Mouse (Mus musculus): Measurements from ENCODE around the gene Sptbn2. TPM values are rescaled to one million over a fixed set of nuclear protein-coding genes. Genes with fewer than 3 reads are reported as not detected.

The Sptbn2 gene
- polyA plus RNA-seq, 1 experiment from 2014 or later, result 0.75 TPM

DNA sequence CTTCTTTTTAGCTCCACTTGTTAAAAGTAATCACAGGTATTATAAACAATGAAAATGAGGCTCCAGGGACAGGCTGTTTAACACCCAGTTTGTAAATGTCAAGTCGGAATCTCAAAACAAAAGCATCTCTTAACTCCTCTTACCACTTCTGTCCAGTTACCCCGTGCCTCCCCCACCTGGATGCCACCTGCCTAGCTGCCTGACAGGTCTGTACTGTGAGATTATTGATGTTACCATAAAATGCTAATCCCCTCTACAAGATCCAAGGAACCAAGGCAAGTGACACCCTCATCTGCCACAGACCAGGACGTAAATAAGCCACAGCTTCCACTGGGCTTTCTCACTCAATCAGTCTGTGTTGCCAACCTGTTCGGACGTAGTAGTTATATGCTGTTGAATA lies 11.1 kb upstream of the Sptbn2 start:
- 62% methylated on average over 5 of the region's 5 CpGs for WGBS
- H3K9ac ChIP-seq (ENCODE audit: low read depth, low read length), result no peak overlapping the region
- no peak overlapping the region for H3K27ac ChIP-seq (ENCODE audit: low read depth, low read length)
- no peak for ATAC-seq (replicated peaks; ENCODE audit: low FRiP score)
- DNase-seq (ENCODE audit: low spot score), result no peak
- H3K36me3 ChIP-seq (ENCODE audit: control insufficient read depth, insufficient read depth, low read length), result no peaks in the 10 kb centered on the region
- H3K4me2 ChIP-seq, result no peak overlapping the region
- H3K27me3 ChIP-seq (replicated peaks; ENCODE audit: control insufficient read depth, insufficient read depth, low read length), result peaks cover 39% of the 10 kb centered on the region
- H3K9me3 ChIP-seq (ENCODE audit: control insufficient read depth, low read length), result no peaks in the 10 kb centered on the region
- no peak overlapping the region for H3K4me3 ChIP-seq (ENCODE audit: low read depth, low read length)
- H3K4me1 ChIP-seq (replicated peaks; ENCODE audit: control insufficient read depth, insufficient read depth, low read length), result no peaks in the 10 kb centered on the region

DNA sequence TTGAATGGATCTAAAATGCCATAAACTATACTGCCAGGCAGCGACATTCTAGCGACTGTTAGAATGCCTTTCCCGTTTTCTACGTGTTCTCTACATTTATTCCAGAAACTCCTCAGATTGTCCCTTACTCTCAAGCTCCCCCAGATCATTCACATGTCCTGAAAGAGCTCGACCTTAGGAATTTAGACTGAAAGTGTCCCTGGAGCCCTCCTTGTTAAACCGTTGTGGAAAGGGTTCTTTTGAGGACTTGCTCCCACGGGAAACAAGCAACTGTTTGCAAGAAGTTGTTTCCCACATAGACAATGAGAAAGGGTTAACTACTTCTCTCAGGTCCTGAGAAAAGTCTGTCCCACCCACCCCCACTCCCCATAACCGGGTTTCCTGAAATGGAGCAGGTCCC lies 10.3 kb upstream of the Sptbn2 start:
- H3K9ac ChIP-seq (ENCODE audit: low read depth, low read length), result no peak overlapping the region
- H3K4me3 ChIP-seq (ENCODE audit: low read depth, low read length), result no peak overlapping the region
- H3K27ac ChIP-seq (ENCODE audit: low read depth, low read length), result no peak overlapping the region
- H3K36me3 ChIP-seq (ENCODE audit: control insufficient read depth, insufficient read depth, low read length), result no peaks in the 10 kb centered on the region
- no peaks in the 10 kb centered on the region for H3K4me1 ChIP-seq (replicated peaks; ENCODE audit: control insufficient read depth, insufficient read depth, low read length)
- WGBS, result 71% methylated on average over 8 of the region's 8 CpGs
- no peaks in the 10 kb centered on the region for H3K9me3 ChIP-seq (ENCODE audit: control insufficient read depth, low read length)
- H3K4me2 ChIP-seq, result no peak overlapping the region
- ATAC-seq (replicated peaks; ENCODE audit: low FRiP score), result no peak
- no peak for DNase-seq (ENCODE audit: low spot score)
- H3K27me3 ChIP-seq (replicated peaks; ENCODE audit: control insufficient read depth, insufficient read depth, low read length), result peaks cover 39% of the 10 kb centered on the region

DNA sequence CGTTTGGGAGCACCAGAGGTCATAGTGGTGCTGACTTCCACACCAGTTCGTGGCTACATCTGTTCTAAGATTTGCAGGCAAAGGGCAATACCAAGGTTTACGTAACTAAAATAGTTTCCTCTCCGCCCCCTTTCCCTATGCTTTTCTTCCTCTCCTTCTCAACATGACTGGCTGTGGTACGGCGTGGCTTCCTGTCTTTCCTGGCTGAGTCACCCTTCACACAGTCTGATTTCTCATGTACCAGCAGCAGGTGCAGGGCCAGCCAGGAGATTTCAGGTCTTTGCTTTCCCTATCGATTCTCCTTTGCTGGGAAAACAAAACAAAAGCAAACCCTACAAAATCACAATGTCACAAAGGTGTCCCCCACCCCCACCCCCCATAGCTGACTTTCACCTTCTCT lies 9.7 kb upstream of the Sptbn2 start:
- Histone ChIP-seq H3K27me3 (replicated peaks; ENCODE audit: control insufficient read depth, insufficient read depth, low read length) (peaks cover 39% of the 10 kb centered on the region), H3K4me3 (ENCODE audit: low read depth, low read length) (no peak overlapping the region), H3K4me2 (no peak overlapping the region), H3K36me3 (ENCODE audit: control insufficient read depth, insufficient read depth, low read length) (no peaks in the 10 kb centered on the region), H3K27ac (ENCODE audit: low read depth, low read length) (no peak overlapping the region), H3K9me3 (ENCODE audit: control insufficient read depth, low read length) (no peaks in the 10 kb centered on the region), H3K4me1 (replicated peaks; ENCODE audit: control insufficient read depth, insufficient read depth, low read length) (no peaks in the 10 kb centered on the region), H3K9ac (ENCODE audit: low read depth, low read length) (no peak overlapping the region)
- 37% methylated on average over 7 of the region's 7 CpGs for WGBS
- DNase-seq (ENCODE audit: low spot score) (no peak), ATAC-seq (replicated peaks; ENCODE audit: low FRiP score) (no peak)

DNA sequence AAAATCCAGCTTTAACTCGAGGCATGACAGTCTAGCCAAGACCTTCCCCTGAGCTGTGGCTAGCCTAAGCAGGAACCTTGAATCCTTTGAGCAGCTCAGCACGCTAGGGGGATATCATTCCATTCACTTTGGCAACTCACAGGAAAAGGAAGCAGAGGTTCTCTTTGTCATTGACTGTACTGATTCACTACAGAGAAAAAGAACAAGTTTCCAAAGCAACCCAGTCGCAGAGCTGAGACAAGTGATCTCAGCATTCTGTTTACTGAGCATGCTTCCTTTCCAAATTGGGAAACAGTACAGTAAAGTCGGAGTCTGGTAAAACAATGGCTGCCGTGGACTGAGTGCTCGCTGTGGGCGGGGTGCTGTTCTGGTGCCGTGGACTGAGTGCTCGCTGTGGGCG lies 2.2 kb upstream of the Sptbn2 start:
- Histone ChIP-seq H3K27ac (ENCODE audit: low read depth, low read length) (no peak overlapping the region), H3K27me3 (replicated peaks; ENCODE audit: control insufficient read depth, insufficient read depth, low read length) (peaks cover 46% of the 10 kb centered on the region)
- ATAC-seq (replicated peaks; ENCODE audit: low FRiP score), result no peak

DNA sequence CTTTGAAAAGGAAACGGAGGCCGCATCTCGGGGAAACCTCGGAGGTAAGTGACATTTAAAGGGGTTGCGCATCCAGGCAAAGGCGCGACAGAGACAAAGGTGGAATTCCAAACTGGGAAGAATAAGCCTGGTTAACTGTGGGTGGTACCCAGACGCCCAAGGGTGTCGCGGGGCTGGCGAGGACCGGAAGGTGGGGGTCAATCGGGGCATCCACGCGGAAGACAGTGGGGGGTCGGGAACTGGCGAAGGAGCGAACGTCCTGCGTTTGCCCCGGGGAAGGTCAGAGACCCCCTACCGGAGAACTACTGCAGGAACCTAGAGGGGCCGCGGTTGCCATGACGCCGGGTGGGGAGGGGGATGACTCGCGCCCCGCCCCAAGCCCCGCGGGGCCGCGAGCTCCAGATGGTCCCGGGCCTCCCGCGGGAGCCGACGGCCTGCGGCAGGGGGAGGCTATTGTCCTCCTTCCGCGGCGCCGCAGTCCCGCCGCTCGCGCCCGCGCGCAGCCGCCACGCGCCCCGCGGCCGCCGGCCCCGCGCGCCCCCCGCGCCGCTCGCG lies 711 bp downstream of the Sptbn2 start:
- Histone ChIP-seq H3K9ac (ENCODE audit: low read depth, low read length) (no peak overlapping the region), H3K27me3 (replicated peaks; ENCODE audit: control insufficient read depth, insufficient read depth, low read length) (peaks cover 61% of the 10 kb centered on the region)
- ATAC-seq (replicated peaks; ENCODE audit: low FRiP score), result no peak

More for the DNA sequence above, 2.2 kb upstream of the Sptbn2 start:
- 71% methylated on average over 10 of the region's 10 CpGs for WGBS
- no peak for DNase-seq (ENCODE audit: low spot score)
- Histone ChIP-seq H3K9ac (ENCODE audit: low read depth, low read length) (no peak overlapping the region), H3K4me1 (replicated peaks; ENCODE audit: control insufficient read depth, insufficient read depth, low read length) (peaks cover 2% of the 10 kb centered on the region; the same call in 1 of the 2 replicates), H3K36me3 (ENCODE audit: control insufficient read depth, insufficient read depth, low read length) (no peaks in the 10 kb centered on the region), H3K4me2 (no peak overlapping the region), H3K4me3 (ENCODE audit: low read depth, low read length) (no peak overlapping the region), H3K9me3 (ENCODE audit: control insufficient read depth, low read length) (no peaks in the 10 kb centered on the region)

DNA sequence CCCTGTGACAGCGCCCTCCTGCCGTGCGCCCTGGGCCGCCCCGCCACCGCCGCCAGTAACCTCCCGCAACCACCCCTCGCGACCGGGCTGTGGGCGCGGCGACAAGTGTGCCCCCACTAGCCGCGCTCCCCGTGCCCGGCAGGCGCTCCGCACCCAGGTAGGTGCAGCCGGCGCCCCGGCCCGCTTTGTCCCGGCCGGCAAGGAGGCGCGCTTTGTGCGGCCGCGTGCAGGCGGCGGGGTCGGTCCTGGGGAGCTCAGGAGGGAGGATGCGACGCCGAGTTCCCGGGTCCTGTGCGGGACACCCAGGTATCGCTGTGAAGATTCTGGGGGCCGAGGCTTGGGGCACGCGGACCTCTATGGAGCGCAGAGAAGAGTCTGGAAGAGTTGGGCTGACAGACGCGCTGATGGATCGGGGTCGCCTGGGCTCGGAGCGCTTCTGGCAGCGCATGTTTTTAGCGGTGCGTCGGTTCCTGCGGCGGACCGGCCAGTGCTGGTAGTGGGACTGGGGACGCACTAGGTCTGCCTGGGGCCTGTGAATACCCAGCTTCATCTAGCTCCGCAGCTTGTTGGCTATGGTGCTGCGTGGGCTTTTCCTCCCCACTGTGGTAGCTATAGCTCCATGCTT lies 1.3 kb downstream of the Sptbn2 start:
- Histone ChIP-seq H3K9ac (ENCODE audit: low read depth, low read length) (no peak overlapping the region), H3K4me2 (peak overlapping the region; percentile 77), H3K4me1 (replicated peaks; ENCODE audit: control insufficient read depth, insufficient read depth, low read length) (peaks cover 2% of the 10 kb centered on the region; the same call in 1 of the 2 replicates), H3K4me3 (ENCODE audit: low read depth, low read length) (peak overlapping the region; percentile 54), H3K36me3 (ENCODE audit: control insufficient read depth, insufficient read depth, low read length) (no peaks in the 10 kb centered on the region), H3K9me3 (ENCODE audit: control insufficient read depth, low read length) (no peaks in the 10 kb centered on the region), H3K27ac (ENCODE audit: low read depth, low read length) (no peak overlapping the region), H3K27me3 (replicated peaks; ENCODE audit: control insufficient read depth, insufficient read depth, low read length) (peaks cover 61% of the 10 kb centered on the region)
- DNase-seq (ENCODE audit: low spot score) (peak; percentile 56), ATAC-seq (replicated peaks; ENCODE audit: low FRiP score) (no peak)
- 1% methylated on average over 59 of the region's 60 CpGs for WGBS

More for the DNA sequence above, 711 bp downstream of the Sptbn2 start:
- Histone ChIP-seq H3K4me2 (peak overlapping the region; percentile 77), H3K27ac (ENCODE audit: low read depth, low read length) (no peak overlapping the region), H3K36me3 (ENCODE audit: control insufficient read depth, insufficient read depth, low read length) (no peaks in the 10 kb centered on the region), H3K4me3 (ENCODE audit: low read depth, low read length) (peak overlapping the region; percentile 54), H3K4me1 (replicated peaks; ENCODE audit: control insufficient read depth, insufficient read depth, low read length) (peaks cover 2% of the 10 kb centered on the region; the same call in 1 of the 2 replicates), H3K9me3 (ENCODE audit: control insufficient read depth, low read length) (no peaks in the 10 kb centered on the region)
- no peak for DNase-seq (ENCODE audit: low spot score)
- whole genome bisulfite sequencing, result 2% methylated on average over 41 of the region's 65 CpGs

DNA sequence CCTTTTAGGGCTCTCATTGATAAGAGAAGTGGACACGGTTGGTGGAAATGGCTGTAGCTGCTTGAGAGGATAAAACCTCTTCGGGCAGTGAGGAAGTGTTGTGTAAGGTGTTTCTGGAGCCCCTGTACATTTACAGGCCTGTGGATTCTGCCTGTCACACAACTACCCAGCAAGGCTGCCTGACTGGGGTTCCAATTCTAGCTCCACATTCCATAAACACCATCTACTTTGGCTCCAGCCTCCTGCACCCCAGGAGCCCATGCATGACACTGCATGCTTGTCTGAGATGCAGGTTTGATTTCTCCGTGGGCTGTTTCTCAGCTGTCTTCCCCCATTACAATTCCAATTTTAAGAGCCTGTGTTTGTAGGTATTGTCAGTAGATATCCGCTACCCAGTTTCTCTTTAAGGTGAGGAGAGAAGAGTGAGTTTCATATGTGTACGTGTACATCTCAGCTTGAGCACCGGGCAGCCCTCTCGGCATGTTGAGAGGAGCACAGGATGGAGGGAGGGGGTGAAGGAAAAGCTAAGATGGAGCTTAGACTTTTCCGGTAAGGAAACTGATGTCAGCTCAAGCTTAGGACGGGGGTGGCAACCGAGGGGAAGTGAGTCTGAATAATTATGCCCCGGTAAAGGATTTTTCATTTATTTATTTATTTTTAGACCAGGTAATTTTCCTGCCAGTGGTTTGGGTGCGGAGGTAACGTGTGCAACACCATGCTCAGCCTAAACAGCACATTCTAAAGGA lies 2.0 kb downstream of the Sptbn2 start:
- H3K27ac ChIP-seq (ENCODE audit: low read depth, low read length), result no peak overlapping the region
- H3K9me3 ChIP-seq (ENCODE audit: control insufficient read depth, low read length), result no peaks in the 10 kb centered on the region
- DNase-seq (ENCODE audit: low spot score) (no peak), ATAC-seq (replicated peaks; ENCODE audit: low FRiP score) (no peak)
- H3K27me3 ChIP-seq (replicated peaks; ENCODE audit: control insufficient read depth, insufficient read depth, low read length), result peaks cover 61% of the 10 kb centered on the region
- peaks cover 2% of the 10 kb centered on the region; the same call in 1 of the 2 replicates for H3K4me1 ChIP-seq (replicated peaks; ENCODE audit: control insufficient read depth, insufficient read depth, low read length)
- no peaks in the 10 kb centered on the region for H3K36me3 ChIP-seq (ENCODE audit: control insufficient read depth, insufficient read depth, low read length)
- no peak overlapping the region for H3K9ac ChIP-seq (ENCODE audit: low read depth, low read length)
- peak overlapping the region; percentile 77 for H3K4me2 ChIP-seq
- peak overlapping the region; percentile 54; the same call in 1 of the 2 replicates for H3K4me3 ChIP-seq (ENCODE audit: low read depth, low read length)
- 38% methylated on average over 13 of the region's 13 CpGs for WGBS

DNA sequence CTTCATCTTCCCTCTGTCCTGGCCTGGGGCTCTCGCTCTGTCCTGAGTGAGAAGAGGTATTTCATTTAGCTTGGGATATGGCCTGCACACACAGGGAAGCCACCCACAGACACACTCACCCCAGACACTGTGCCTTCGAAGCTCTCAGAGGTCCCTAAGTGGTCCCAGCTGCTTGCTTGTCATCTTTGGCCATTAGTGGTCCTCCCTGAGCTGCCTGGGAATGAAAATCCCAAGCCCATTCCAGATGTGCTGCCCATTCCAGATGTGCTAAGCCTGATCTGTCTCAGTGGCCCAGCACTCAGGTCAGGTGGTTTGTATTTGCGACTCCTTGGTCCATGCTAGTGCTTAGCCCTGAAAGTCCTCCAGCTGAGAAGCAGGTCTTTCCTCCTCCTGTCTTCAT lies 2.9 kb downstream of the Sptbn2 start:
- 58% methylated on average over 3 of the region's 3 CpGs for WGBS
- no peak for ATAC-seq (replicated peaks; ENCODE audit: low FRiP score)

More for the DNA sequence above, 2.9 kb downstream of the Sptbn2 start:
- Histone ChIP-seq H3K4me2 (no peak overlapping the region), H3K4me1 (replicated peaks; ENCODE audit: control insufficient read depth, insufficient read depth, low read length) (peaks cover 2% of the 10 kb centered on the region; the same call in 1 of the 2 replicates), H3K4me3 (ENCODE audit: low read depth, low read length) (no peak overlapping the region), H3K27ac (ENCODE audit: low read depth, low read length) (no peak overlapping the region), H3K9me3 (ENCODE audit: control insufficient read depth, low read length) (no peaks in the 10 kb centered on the region), H3K27me3 (replicated peaks; ENCODE audit: control insufficient read depth, insufficient read depth, low read length) (peaks cover 61% of the 10 kb centered on the region), H3K36me3 (ENCODE audit: control insufficient read depth, insufficient read depth, low read length) (no peaks in the 10 kb centered on the region), H3K9ac (ENCODE audit: low read depth, low read length) (no peak overlapping the region)
- DNase-seq (ENCODE audit: low spot score), result no peak
